Mouse (Mus musculus): ENCODE measurements around the gene Syt17. TPM values are rescaled to one million over a fixed set of nuclear protein-coding genes. Genes with fewer than 3 reads are reported as not detected.
A peak's percentile ranks its signal among the peaks of the same experiment; 100 is the strongest.
"Not testable (repeated sequence)": the region's sequence is repeated elsewhere in the genome, so short reads cannot be mapped to it uniquely, and the experiment has no call there.

Gene Syt17
- total RNA-seq, 2 experiments from 2014 or later: 1.4 to 2.2 TPM

- no peak for DNase-seq
Observed at GRCm38 (mm10) chr7:118376590-118376989, 71.4 kb downstream of the Syt17 start.

GRCm38 (mm10) chr7:118375341-118375740 is 72.7 kb downstream of the Syt17 start:
- no peak for DNase-seq

GRCm38 (mm10) chr7:118371361-118371760 is 76.7 kb downstream of the Syt17 start:
- no peak for DNase-seq

GRCm38 (mm10) chr7:118369705-118370104 is 78.3 kb downstream of the Syt17 start:
- DNase-seq: no peak

GRCm38 (mm10) chr7:118365902-118366301 is 82.1 kb downstream of the Syt17 start:
- DNase-seq: no peak

- DNase-seq: no peak
Observed at GRCm38 (mm10) chr7:118365251-118365650, 82.8 kb downstream of the Syt17 start.

- peak; percentile 33 for DNase-seq
Observed at GRCm38 (mm10) chr7:118364353-118365007, 83.5 kb downstream of the Syt17 start.

- no peak for DNase-seq
Observed at GRCm38 (mm10) chr7:118363587-118364233, 84.3 kb downstream of the Syt17 start.

- no peak for DNase-seq
Observed at GRCm38 (mm10) chr7:118362931-118363330, 85.1 kb downstream of the Syt17 start.

GRCm38 (mm10) chr7:118362258-118362657 is 85.8 kb downstream of the Syt17 start:
- no peak for DNase-seq

- DNase-seq: no peak
Observed at GRCm38 (mm10) chr7:118358977-118359376, 89.0 kb downstream of the Syt17 start.

GRCm38 (mm10) chr7:118356410-118357005 is 91.5 kb downstream of the Syt17 start:
- not testable (repeated sequence) for DNase-seq

GRCm38 (mm10) chr7:118350840-118351239 is 97.2 kb downstream of the Syt17 start:
- no peak for DNase-seq

- no peak for DNase-seq
Observed at GRCm38 (mm10) chr7:118346943-118347342, 101.1 kb downstream of the Syt17 start.

GRCm38 (mm10) chr7:118346432-118346831 is 101.6 kb downstream of the Syt17 start:
- no peak for DNase-seq

- DNase-seq: no peak
Observed at GRCm38 (mm10) chr7:118345396-118345795, 102.6 kb downstream of the Syt17 start.

GRCm38 (mm10) chr7:118344701-118345100 is 103.3 kb downstream of the Syt17 start:
- no peak for DNase-seq

Other genes starting within 250 kb of the Syt17 start
- gene Smg1, start 204.6 kb downstream of the Syt17 start, total RNA-seq (2021): 10 to 100 TPM; 27.1 to 36.2 TPM
- gene Itpripl2, start 43.8 kb upstream of the Syt17 start, total RNA-seq (2021): 10 to 100 TPM; 21.3 to 29.2 TPM
- 10 to 100 TPM; 61.9 to 80.5 TPM for gene Coq7, start 85.1 kb upstream of the Syt17 start, total RNA-seq (2021)
- 1 to 10 TPM; 7.2 to 7.5 TPM for gene Tmc7, start 136.5 kb upstream of the Syt17 start, total RNA-seq (2021)
- under 1 TPM; 0.33 to 0.61 TPM for gene Tmc5, start 149.1 kb upstream of the Syt17 start, total RNA-seq (2021)

Data from gastrocnemius, postnatal 10 days (tissue).